Mouse (Mus musculus) cerebellum, adult 11 months (tissue): ENCODE measurements around the gene Tex26.

Experiments
- DNase-seq: peaks from one replicate; pipeline ENCODE4 v3.0.0; 2022

Tex26 gene

DNA sequence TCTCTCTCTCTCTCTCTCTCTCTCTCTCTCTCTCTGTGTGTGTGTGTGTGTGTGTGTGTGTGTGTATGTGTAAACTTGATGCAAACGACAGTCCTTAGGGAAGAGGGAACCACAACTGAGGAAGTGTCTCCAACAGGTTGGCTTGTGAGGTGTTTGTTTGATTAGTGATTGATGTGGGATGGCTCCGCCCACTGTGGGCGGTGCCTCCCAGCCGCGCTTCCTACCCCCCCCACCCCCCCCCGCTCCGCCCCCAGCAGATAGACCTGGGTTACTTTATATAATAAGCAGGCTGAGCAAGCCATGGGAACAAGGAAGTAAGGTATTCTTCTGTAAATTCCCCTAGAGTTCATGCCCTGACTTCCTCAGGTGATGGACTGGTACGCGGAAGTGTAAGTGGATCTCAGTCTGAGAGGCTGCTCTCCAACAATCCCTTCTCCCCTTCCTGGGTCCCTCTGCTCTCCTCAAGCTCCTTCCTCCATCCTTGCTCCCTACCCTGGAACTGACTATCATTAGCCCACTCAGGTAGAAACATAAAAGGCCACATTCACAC lies 5.2 kb upstream of the Tex26 start:
- DNase-seq: no peak

DNA sequence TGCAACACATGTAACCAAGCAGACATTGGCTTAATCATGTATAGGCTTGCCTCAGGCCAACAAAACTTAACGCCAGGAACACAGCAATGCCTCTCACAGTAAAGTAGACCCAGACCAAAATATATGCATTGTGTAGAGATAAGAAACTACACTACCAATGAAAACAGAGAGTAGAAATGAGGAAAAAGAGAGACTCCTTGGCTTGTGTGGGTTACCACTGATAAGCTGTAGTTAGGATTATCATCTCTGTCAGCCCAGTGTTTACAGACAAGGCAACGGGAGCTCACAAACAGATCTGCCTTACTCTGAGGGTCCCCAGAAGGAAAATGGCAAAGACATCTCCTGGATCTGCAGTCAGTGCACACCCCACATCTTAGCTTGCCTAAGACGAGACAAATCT lies 2.9 kb upstream of the Tex26 start:
- no peak for DNase-seq

GRCm38 (mm10) chr5:149437150-149437549 lies 2.3 kb upstream of the Tex26 start:
- DNase-seq: no peak

DNA sequence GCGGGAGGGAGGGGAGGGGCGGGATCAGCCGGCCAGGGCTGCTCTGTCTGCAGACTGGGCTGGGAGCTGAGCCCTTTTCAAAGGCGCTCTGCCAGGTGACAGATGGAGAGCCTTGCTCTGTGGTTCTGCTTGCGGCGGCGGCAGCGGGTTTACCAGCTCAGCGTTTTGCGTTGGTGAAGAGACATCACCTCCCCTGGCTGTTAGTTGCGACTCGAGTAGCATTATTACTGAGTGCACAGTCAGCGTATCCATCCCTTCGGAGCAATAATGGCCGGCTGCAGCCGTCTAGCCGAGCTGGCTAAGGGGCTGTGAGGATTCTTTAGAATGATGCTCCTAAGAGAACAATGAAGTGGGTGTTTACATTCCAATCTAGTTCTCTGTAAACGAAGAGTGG lies 717 bp downstream of the Tex26 start:
- peak; percentile 93 for DNase-seq

- no peak for DNase-seq
Measured at GRCm38 (mm10) chr5:149441646-149442276, 2.3 kb downstream of the Tex26 start.

- no peak for DNase-seq
Measured at GRCm38 (mm10) chr5:149442277-149442660, 2.8 kb downstream of the Tex26 start.

- DNase-seq: peak; percentile 77
Measured at GRCm38 (mm10) chr5:149444451-149444850, 5.0 kb downstream of the Tex26 start.

- no peak for DNase-seq
Measured at GRCm38 (mm10) chr5:149446495-149446894, 7.0 kb downstream of the Tex26 start.

- no peak for DNase-seq
Measured at GRCm38 (mm10) chr5:149447733-149448132, 8.3 kb downstream of the Tex26 start.

DNA sequence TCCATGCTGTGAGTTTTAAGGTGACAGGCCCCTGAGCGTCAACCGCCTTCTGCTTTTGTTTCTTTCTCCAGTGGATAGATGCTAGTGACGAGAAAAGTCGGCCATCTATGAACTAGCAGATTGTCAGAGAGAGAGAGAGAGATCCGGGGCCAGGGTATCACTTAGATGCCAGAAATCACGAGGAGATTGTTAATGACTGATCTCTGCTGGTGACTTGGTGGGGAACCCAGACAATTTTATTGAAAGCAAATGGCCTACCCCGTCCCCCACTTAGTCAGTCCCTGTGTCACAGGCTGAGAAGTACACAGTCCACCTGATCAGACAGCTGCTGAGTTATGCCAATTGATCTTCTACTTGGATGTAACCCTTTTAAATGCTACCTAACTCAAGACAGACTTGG lies 9.9 kb downstream of the Tex26 start:
- no peak for DNase-seq

GRCm38 (mm10) chr5:149451209-149451681 lies 11.8 kb downstream of the Tex26 start:
- no peak for DNase-seq

GRCm38 (mm10) chr5:149454281-149454680 lies 14.8 kb downstream of the Tex26 start:
- DNase-seq: peak; percentile 57

- DNase-seq: no peak
Measured at GRCm38 (mm10) chr5:149456544-149456943, 17.1 kb downstream of the Tex26 start.

GRCm38 (mm10) chr5:149462071-149462470 lies 22.6 kb downstream of the Tex26 start:
- no peak for DNase-seq

- DNase-seq: no peak
Measured at GRCm38 (mm10) chr5:149465305-149465704, 25.8 kb downstream of the Tex26 start.

GRCm38 (mm10) chr5:149474142-149474541 lies 34.7 kb downstream of the Tex26 start:
- DNase-seq: no peak

DNA sequence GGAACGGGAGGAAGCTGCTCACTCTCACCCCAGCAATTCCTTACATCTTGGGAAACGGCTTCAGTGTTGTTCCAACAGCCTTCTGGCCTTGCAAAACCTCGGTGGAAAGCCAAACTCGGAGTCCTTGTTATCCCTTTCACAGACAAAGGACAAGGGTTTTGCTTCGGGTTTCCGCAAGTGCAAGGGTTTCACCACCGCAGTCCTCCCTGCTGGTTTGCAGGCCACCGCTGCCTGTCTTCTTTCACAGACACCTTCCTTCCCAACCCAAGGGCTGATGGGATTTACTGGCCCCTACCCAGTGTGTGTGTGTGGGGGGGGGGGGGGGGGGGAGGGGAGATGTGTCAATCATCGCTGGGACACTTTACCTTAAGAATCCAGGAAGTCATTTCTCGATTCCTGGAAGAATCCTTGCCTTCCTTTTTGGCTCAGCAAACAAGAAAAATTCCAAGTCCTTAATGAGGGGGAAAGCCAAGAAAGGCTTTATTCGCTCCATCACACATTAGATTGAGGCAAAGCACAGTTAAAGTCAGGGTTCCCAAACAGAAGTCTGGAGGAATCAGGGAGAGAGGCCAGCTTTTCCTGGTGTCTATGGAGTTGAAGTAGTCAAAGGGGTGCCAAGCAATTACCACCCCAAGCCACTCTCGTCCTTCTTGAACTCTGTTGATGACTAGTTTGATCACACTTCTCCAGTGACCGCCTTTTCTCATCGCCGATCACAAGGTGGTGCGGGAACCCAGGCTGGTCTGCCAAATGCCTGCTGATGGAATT lies 35.4 kb downstream of the Tex26 start:
- no peak for DNase-seq

- no peak for DNase-seq
Measured at GRCm38 (mm10) chr5:149481920-149482319, 42.5 kb downstream of the Tex26 start.

GRCm38 (mm10) chr5:149483321-149484052 lies 44.0 kb downstream of the Tex26 start:
- no peak for DNase-seq

- DNase-seq: no peak
Measured at GRCm38 (mm10) chr5:149484270-149484669, 44.8 kb downstream of the Tex26 start.

DNA sequence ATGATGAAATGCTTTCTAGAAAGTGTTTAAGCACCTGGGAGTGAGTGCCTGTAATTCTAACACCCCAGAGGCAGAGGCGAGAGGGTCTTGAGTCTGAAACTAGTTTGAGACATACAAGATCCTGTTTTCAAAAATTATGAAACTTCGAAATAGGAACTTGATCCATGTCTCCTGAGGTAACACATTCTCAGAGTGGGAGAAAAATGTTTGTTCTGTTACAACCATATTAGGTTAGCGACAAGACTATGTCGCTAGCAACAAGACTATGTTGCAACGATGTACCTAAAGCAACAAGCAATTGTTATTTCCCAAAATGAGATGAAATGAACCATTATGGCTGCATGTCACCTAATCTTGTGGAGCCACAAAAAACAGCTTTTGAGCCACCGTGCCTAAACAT lies 46.0 kb downstream of the Tex26 start:
- no peak for DNase-seq

GRCm38 (mm10) chr5:149488360-149489021 lies 49.0 kb downstream of the Tex26 start:
- DNase-seq: no peak

- peak; percentile 8 for DNase-seq
Measured at GRCm38 (mm10) chr5:149489136-149489535, 49.7 kb downstream of the Tex26 start.
